In genomic region chr15:5242241-5243035, GRCm38 (mm10) we compare ENCODE assay signal across 8 mouse cellular contexts. TPM values are rescaled to one million over a fixed set of nuclear protein-coding genes. Genes with fewer than 3 reads are reported as not detected.
DNase-seq lines count a peak whose midpoint lies in the region; ATAC-seq and TF ChIP-seq lines count a peak whose summit lies in the region.

No protein-coding gene starts in this region.

- H3K27me3 ChIP-seq in lung, embryonic 14.5 days (ENCODE audit: insufficient read depth, low read length), result peaks cover 28% of the 10 kb centered on the region
- H3K27me3 ChIP-seq in forebrain, embryonic 16.5 days (replicated peaks; ENCODE audit: control insufficient read depth, insufficient read depth, low read length), result peaks cover 37% of the 10 kb centered on the region
- H3K27me3 ChIP-seq in hindbrain, postnatal 0 days (ENCODE audit: insufficient read depth, low read length), result peaks cover 12% of the 10 kb centered on the region
- no peaks in the 10 kb centered on the region for H3K27me3 ChIP-seq in small intestine, adult 2 months (ENCODE audit: control insufficient read depth, insufficient read depth, low read length)

- no peaks in the 10 kb centered on the region for H3K36me3 ChIP-seq in lung, embryonic 14.5 days (ENCODE audit: insufficient read depth)
- H3K36me3 ChIP-seq in forebrain, embryonic 16.5 days (ENCODE audit: control insufficient read depth, insufficient read depth), result no peaks in the 10 kb centered on the region
- no peaks in the 10 kb centered on the region for H3K36me3 ChIP-seq in hindbrain, postnatal 0 days (ENCODE audit: insufficient read depth, low read length)
- H3K36me3 ChIP-seq in small intestine, adult 2 months (ENCODE audit: control insufficient read depth, insufficient read depth, low read length), result peaks cover 9% of the 10 kb centered on the region

- peaks cover 9% of the 10 kb centered on the region; the same call in 1 of the 2 replicates for H3K4me1 ChIP-seq in lung, embryonic 14.5 days (ENCODE audit: insufficient read depth)
- H3K4me1 ChIP-seq in forebrain, embryonic 16.5 days (replicated peaks; ENCODE audit: control insufficient read depth, insufficient read depth, low read length), result peaks cover 29% of the 10 kb centered on the region
- peaks cover 17% of the 10 kb centered on the region; the same call in 1 of the 2 replicates for H3K4me1 ChIP-seq in hindbrain, postnatal 0 days (ENCODE audit: insufficient read depth, low read length)
- peaks cover 14% of the 10 kb centered on the region; the same call in 1 of the 2 replicates for H3K4me1 ChIP-seq in small intestine, adult 2 months (ENCODE audit: control insufficient read depth, insufficient read depth, insufficient read length, low read length)

- peak overlapping the region; percentile 36 for H3K9ac ChIP-seq in lung, embryonic 14.5 days
- peak overlapping the region; percentile 40 for H3K9ac ChIP-seq in forebrain, embryonic 16.5 days (replicated peaks; ENCODE audit: low read depth, low read length)
- H3K9ac ChIP-seq in hindbrain, postnatal 0 days (replicated peaks; ENCODE audit: low read length), result peak overlapping the region; percentile 45

- ATAC-seq in lung, embryonic 14.5 days (ENCODE audit: insufficient read depth), result peak; percentile 25; the same call in 1 of the 2 replicates
- ATAC-seq in forebrain, embryonic 16.5 days, result peak; percentile 49
- ATAC-seq in hindbrain, postnatal 0 days, result peak; percentile 58

- no peak for TF ChIP-seq POLR2A in small intestine, adult 2 months (IDR thresholded peaks at IDR 0.05; ENCODE audit: low read depth, low read length)

- 2% methylated on average over 61 of the region's 61 CpGs for WGBS in lung, embryonic 14.5 days
- 2% methylated on average over 61 of the region's 61 CpGs for WGBS in forebrain, embryonic 16.5 days
- 3% methylated on average over 58 of the region's 61 CpGs for WGBS in hindbrain, postnatal 0 days
- 2% methylated on average over 61 of the region's 61 CpGs for WGBS in small intestine, adult 2 months

- H3K27ac ChIP-seq in lung, embryonic 14.5 days (ENCODE audit: low read depth), result no peak overlapping the region
- H3K27ac ChIP-seq in forebrain, embryonic 16.5 days (ENCODE audit: low read length), result no peak overlapping the region
- H3K27ac ChIP-seq in hindbrain, postnatal 0 days, result no peak overlapping the region
- peak overlapping the region; percentile 17 for H3K27ac ChIP-seq in small intestine, adult 2 months (ENCODE audit: insufficient read depth, low read depth, low read length)

- peak; percentile 49 for DNase-seq in lung, embryonic 14.5 days
- DNase-seq in lung, postnatal 25 days (ENCODE audit: low spot score), result no peak
- DNase-seq in adrenal gland, postnatal 25 days, result peak; percentile 29
- peak; percentile 33 for DNase-seq in hindbrain, postnatal 0 days (ENCODE audit: low spot score)
- peak; percentile 7 for DNase-seq in lung, postnatal 36 days
- no peak for DNase-seq in ovary, postnatal 14 days (ENCODE audit: low spot score)

- TF ChIP-seq CTCF in lung, embryonic 14.5 days (IDR thresholded peaks at IDR 0.05; ENCODE audit: low read depth), result 0 out of 2 replicates have a peak, but pooled peaks have one; percentile 12
- peak; percentile 44 for TF ChIP-seq CTCF in hindbrain, postnatal 0 days (IDR thresholded peaks at IDR 0.05; ENCODE audit: low read depth)
- TF ChIP-seq CTCF in small intestine, adult 2 months (IDR thresholded peaks at IDR 0.05; ENCODE audit: extremely low read depth, insufficient read length, insufficient replicate concordance, low read depth, low read length), result no peak

- H3K9me3 ChIP-seq in lung, embryonic 14.5 days (ENCODE audit: low read depth, low read length), result no peaks in the 10 kb centered on the region
- no peaks in the 10 kb centered on the region for H3K9me3 ChIP-seq in forebrain, embryonic 16.5 days (ENCODE audit: control insufficient read depth, low read length)
- no peaks in the 10 kb centered on the region for H3K9me3 ChIP-seq in hindbrain, postnatal 0 days (ENCODE audit: low read length)

- peak overlapping the region; percentile 52 for H3K4me3 ChIP-seq in lung, embryonic 14.5 days (ENCODE audit: low read depth, low read length)
- peak overlapping the region; percentile 59 for H3K4me3 ChIP-seq in forebrain, embryonic 16.5 days (replicated peaks; ENCODE audit: low read length)
- H3K4me3 ChIP-seq in hindbrain, postnatal 0 days (ENCODE audit: low read length), result peak overlapping the region; percentile 60
- H3K4me3 ChIP-seq in small intestine, adult 2 months (ENCODE audit: low read depth, low read length), result peak overlapping the region; percentile 82

- H3K4me2 ChIP-seq in lung, embryonic 14.5 days, result peak overlapping the region; percentile 97
- H3K4me2 ChIP-seq in forebrain, embryonic 16.5 days (ENCODE audit: low read length), result peak overlapping the region; percentile 76
- H3K4me2 ChIP-seq in hindbrain, postnatal 0 days (ENCODE audit: low read depth, low read length), result peak overlapping the region; percentile 100

RNA-seq across cellular contexts. Expression of gene Ptger4, which starts 1.5 kb away (rescaled TPM):
- polyA plus RNA-seq in lung, embryonic 14.5 days (2014; fragmentation: Nextera tagmentation; extraction: Ambion mirVana), result 1.0 and 1.8 TPM in 2 replicates
- 1.1 TPM in 2 replicates for total RNA-seq in adrenal gland, postnatal 25 days (2021)
- polyA plus RNA-seq in forebrain, embryonic 16.5 days (2015; fragmentation: Nextera tagmentation; extraction: Ambion mirVana), result 0.52 and 0.63 TPM in 2 replicates
- 4.7 and 4.9 TPM in 2 replicates for total RNA-seq in hindbrain, postnatal 0 days (2014; rRNA removed)
- 3.0 and 3.3 TPM in 2 replicates for polyA plus RNA-seq in hindbrain, postnatal 0 days (2015; fragmentation: Nextera tagmentation; extraction: Ambion mirVana)
- polyA plus RNA-seq in small intestine, adult 2 months (2012; rRNA removed), result 37.8 and 85.6 TPM in 2 replicates

RNA-seq across cellular contexts. Expression of gene Ttc33, which starts 57.1 kb away (rescaled TPM):
- 41.9 and 44.6 TPM in 2 replicates for polyA plus RNA-seq in lung, embryonic 14.5 days (2014; fragmentation: Nextera tagmentation; extraction: Ambion mirVana)
- total RNA-seq in adrenal gland, postnatal 25 days (2021), result 48.9 and 79.8 TPM in 2 replicates
- polyA plus RNA-seq in forebrain, embryonic 16.5 days (2015; fragmentation: Nextera tagmentation; extraction: Ambion mirVana), result 64.6 and 70.7 TPM in 2 replicates
- 21.3 TPM in 2 replicates for total RNA-seq in hindbrain, postnatal 0 days (2014; rRNA removed)
- polyA plus RNA-seq in hindbrain, postnatal 0 days (2015; fragmentation: Nextera tagmentation; extraction: Ambion mirVana), result 39.3 and 44.9 TPM in 2 replicates
- polyA plus RNA-seq in small intestine, adult 2 months (2012; rRNA removed), result 0.76 and 1.4 TPM in 2 replicates

Comparison
In these comparisons a context has a peak if more than half of its experiments do, and no peak if none do; other contexts are left out.
1. DNase-seq: peak in lung, embryonic 14.5 days (single experiment), adrenal gland, postnatal 25 days (single experiment), hindbrain, postnatal 0 days (single experiment) and lung, postnatal 36 days (single experiment); none in lung, postnatal 25 days (single experiment) and ovary, postnatal 14 days (single experiment).
2. RNA of gene Ttc33, which starts 57.1 kb away (polyA plus RNA-seq): 64.6 to 70.7 TPM in forebrain, embryonic 16.5 days, 41.9 to 44.6 TPM in lung, embryonic 14.5 days and 39.3 to 44.9 TPM in hindbrain, postnatal 0 days; 0.76 to 1.4 TPM in small intestine, adult 2 months; every median in the first group is over 10 times any median in the second.
3. Peak in every context shown above with its lines, with median percentiles within 50 percentile points of each other: ATAC-seq, H3K4me2 ChIP-seq, H3K4me3 ChIP-seq and H3K9ac ChIP-seq.